Mouse (Mus musculus) frontal cortex, postnatal 36 days (tissue): ENCODE data around the gene Tsr1.

Experiments
- DNase-seq, 2 experiments: peaks; one replicate each; pipeline ENCODE4 v3.0.0; 2022; ENCODE audit warnings: low spot score in 2 of 2

The Tsr1 gene

DNA sequence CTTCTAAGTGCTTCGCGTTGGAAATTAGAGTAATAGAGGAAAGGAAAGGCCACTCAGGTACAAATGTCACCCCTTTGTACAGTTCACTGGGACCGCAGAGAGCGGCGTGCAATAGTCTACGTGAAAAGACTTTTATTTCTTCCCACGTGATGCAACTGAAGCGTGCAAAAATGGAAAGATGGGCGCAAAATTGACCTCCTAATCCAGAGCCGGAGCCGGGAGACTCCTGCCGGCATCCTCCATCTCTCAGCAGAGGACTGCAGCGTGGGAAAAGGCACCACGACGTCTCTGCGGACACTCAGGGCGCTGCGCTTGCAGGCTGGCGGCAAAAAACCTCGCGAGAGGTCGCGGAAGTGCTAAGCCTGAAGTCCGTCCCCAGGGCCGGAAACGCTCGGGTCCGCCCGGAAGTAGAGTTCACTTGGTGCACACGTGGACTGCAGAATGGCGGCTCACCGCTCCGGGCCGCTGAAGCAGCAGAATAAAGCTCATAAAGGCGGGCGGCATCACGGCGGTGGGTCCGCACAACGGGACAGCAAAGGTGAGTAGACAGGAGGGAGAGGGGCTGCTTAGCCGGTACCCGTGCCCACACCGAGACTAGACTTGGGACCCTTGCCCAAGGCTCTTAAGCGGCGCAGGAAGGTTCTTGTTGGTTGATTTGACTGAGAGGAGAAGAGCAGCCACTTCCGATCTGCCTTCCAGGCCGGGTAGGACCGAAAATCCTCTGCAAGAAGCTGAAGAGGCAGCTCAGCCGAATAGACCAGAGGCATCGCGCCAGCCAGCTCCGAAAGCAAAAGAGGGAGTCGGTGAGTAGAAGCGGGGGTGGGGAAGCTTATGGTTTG is at the start of gene Tsr1:
TSS of gene Tsr1 (plus strand) at position 394 of the 839 bp plus-strand sequence.
- peak; percentile 85 to 94 for DNase-seq

DNA sequence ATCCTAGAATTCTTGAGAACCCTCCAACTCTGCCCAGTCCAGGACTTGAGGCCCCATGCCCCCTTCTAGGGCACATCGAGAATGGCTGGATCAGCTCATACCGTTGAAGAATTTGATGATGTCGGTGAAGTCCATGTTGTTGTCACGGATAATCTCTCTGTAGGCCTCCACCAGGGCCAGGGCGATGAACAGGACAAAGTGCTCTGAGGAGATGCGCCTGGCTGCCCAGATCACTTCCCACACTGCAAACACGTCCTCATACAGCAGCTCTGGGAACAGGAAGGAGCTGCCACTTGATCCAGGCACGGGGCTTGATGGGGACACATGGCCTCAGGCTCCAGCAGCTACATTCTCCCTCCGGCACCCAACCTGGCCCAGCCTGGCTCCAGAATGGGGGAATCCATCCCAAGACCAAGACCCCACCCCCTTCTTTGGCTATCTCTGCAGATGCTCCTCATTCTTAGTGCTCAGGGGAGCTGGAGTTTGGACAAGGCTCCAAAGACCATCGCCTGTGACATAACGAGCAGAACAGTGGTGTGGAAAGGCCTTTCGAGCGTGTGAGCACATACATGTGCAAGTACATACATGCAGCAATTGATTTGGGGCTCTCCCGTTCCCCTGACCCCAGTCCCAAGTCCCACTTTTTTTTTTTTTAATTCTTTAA is 46.7 kb upstream of the Tsr1 start:
- no peak for DNase-seq

DNA sequence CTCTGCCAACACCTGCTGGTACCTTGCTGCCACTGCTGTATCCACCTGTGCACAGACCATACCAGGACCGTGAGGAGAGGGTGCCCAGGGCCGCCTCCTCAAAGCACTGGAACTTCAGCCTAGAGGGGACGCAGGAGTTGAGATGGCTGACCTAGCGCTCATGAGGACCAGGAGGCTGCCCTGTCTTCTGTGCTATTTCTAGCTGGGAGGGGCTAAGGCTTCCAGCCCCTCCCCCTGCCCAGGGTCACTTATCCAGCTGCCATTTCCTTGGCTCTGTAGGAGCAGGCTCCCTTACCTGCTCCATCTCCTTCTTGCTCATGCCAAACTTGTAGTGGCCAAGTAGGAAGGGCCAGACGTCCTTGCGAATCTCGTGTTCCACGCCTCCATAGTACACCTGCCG is 40.1 kb upstream of the Tsr1 start:
- no peak for DNase-seq

DNA sequence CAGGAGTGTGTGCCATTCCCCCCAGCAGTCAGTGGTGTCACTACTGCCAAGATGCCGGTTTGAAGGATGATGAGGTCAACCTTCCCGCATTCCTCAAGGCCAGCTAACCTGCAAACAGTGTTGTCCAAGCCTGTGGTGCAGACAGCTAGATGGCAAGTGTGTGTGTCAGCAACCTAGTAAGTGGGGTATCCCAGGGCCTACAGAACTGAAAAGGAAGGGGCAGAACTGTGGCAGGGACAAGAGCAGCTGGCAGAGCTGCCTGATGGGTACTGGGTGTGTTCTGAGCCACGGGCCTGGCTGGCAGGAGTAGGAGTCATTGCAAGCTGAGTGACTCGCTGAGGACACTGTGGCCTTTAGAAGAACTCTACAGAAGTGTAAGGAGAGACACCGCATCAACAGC is 35.7 kb upstream of the Tsr1 start:
- DNase-seq, result no peak

DNA sequence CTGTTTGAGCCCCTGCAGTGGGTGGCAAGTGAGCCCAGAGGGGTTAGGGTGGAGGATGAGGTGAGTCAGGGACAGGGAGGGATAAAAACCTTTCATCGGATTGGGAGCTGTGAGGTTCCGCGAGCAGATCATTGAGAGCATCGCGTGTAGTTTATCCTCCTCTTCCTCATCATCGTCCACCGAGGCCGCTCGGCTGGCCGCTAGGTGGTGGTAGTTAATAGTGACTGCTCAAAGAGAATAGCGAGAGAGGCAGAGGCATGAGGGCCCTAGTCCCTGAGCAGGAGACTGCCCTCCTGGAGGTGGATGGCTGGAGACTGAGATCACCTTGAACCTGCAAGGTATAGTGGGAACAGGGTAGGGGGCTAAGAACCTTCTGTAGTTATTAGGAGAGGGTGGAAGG is 34.4 kb upstream of the Tsr1 start:
- no peak for DNase-seq

DNA sequence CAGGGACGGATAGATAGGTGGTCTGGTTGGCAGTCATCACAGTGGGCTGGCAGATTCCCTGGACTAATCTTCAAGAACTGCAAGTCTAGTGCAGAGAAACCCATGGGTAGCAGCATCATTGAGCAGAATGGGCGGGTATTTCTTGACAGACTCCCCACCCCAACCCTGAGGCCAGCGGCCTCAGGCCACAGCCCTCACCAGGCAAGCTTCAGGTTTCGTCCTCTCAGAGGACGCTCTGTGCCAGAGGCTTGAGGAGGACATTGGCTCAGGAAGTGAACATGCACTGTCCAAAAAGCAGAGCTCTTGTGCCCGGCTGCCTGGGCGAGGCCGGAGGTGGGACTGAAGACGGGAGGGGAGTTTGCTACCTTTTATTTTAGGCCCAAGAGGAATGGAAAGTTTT is 33.5 kb upstream of the Tsr1 start:
- no peak for DNase-seq

DNA sequence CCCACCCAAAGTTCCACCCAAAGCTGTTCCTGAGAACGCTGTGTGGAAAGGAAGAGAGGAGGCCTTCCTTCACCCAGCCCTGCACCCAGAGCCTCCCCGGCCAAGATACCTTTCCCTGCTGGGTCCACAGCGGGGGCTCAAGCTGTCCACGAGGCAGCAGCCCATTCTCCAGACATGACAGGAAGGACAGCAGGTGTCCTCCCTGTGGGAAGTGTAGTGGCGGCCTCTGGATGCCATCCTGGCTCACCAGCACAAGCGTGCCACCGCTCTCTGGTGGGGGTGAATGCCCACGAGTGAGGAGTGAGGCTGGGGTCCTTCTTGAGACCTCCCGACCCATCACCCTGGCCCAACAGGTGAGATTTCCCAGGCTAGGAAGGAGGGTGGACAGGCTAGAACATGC is 32.6 kb upstream of the Tsr1 start:
- DNase-seq, result no peak

DNA sequence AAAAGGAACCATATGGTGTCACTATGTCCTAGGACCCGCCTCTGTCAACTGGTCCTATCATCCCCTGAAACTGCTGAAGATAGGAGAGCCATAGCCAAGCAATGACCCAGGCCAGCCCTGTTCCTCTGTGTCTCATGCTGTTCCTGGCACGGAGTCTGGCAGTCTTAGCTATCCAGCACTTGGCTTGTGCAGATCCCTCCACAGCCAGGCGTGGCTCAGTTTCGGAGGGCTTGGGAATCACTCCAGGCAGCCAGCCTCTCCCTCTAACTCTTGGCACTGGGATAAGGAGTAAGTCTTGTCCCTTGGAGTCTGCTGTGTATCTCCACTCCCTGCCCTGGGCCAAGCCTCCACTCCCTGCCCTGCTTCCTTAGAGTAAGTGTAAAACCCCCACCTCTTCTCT is 31.2 kb upstream of the Tsr1 start:
- DNase-seq, result peak in 1 of 2 experiments; percentile 47

DNA sequence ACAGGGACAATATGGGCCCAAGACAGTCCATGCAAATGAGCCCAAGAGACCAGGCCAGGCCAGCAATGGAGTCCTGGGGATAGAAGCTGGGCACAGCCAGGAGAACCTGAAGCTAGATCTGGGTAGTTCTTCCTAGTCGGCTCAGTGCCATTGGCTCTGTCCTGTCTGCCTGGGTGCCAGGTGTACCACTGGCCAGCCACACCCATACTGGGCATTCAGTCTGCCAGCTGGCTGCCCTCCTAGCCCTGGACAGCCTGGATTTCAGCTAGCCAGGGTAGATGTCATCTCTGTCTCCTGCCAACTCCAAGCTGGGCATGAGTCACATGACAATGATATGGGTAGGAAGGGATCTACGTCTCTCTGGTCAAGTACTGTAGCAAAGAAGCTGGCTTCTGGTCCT is 30.7 kb upstream of the Tsr1 start:
- no peak for DNase-seq

DNA sequence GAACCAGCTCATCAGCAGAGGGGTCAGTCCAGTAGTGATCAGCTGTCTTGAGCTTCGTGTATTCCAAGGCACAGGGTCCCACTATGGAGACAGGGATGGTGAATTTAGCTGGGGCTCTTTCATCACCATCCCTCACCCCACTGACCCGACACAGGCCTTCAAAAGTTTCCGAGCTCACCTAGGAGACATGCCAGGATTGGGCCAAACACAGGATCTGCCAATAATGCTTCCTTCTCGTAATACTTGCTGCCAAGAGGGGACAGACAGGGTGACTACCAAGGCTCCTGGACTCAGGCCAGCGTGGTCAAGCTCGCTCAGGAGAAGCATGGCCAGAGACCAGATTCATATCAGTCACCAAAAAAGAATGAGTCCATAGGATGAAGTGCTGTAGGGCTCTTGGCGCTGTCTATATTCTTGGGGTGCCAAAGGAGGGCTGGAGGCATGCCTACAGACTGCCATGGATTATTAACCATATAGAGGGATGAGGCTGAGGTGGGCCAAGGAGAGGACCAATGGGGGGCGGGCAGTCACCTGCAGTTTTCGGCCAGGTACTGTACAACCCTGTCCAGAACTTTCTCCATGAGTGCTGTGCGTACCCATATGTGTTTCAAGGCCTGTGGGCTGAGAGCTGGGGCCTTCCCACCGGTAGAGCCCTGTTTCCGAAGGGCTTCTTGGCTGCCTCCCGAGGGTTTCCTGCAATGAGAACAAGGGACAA is 29.7 kb upstream of the Tsr1 start:
- no peak for DNase-seq

DNA sequence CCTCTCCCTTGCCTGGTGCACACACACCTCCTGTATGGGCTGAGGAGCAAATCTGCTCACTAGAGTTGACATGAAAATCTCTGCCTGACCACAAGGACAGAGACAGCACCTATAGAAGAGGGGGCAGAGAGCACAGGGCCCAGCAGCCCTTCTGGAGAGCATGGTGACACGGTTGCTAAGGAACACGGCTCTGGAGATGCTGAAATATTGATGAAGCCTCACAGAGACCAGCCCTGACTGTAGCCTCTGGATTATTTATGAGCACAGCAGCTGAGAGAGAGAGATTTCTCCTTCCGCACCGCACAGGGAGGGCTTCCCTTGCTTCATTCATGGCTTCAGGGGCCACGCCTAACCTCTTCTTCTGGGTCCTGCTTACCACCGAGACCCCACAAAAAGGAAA is 28.3 kb upstream of the Tsr1 start:
- no peak for DNase-seq

DNA sequence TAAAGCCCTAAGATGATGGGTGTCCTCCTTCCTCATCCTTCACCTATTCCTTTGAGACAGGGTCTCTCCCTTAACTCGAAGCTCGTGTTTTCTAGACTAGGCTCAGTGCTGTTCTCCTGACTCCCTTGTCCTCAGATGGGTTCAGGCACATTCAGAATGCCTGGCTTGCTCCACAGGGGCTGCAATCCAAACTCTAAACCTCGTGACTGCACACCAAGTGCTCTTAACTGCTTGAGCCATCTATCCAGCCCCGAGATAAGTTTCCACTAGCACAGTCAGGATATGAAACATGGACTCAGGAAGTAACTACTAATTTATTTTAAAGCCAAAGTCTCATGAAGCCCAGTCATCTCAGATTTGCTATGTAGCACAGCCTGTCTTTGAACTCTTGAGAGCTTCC is 27.3 kb upstream of the Tsr1 start:
- DNase-seq, result no peak

DNA sequence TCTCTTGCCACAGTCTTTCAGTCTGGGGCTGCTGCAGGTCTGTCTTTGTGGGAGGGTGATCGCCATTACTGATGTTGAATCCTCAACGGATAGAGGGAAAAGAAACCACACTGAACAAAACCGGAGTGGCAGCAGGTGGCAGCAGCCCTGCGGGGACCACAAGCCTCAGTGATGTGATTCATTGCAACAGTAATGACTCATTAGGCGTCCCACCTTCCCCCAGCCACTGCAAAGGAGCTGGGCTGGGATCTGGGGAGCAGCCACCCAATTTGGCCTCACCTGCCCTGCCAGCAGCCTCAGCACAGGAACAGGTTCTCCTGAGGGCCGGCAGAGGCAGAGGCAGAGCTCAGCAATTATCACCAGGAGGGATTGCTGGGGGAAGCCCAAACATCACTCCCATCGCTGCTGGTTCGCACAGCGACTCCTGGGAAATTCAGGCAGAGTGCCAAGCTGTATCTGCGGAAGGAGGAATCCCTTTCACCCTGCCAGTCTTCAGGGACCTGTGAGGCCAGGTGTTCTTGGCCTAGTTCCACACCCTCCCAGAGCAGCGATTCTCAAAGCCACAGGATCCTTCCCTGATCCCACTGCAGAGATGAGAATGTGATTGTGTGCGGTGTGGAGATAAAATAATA is 26.8 kb upstream of the Tsr1 start:
- peak; percentile 62 to 67 for DNase-seq

DNA sequence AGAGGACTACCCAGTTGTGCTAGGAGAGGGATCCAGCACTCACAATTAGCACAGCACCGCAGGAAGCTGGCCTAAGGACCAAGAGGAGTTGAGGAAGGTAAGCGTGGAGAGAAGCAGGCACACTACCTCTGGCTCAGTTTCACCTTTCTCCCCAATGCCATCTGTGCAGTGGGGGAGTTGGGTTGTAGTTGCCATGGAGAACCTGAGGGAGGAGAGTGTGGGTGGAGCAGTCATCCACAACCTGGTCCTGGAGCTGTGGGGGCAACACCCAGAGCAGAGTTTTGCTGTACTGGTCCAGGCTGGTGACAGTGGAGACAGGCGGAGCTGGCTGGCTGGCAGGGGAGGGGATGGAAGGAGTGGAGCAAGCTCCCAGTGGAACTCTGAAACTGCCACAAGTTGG is 23.2 kb upstream of the Tsr1 start:
- DNase-seq, result peak; percentile 38 to 43

DNA sequence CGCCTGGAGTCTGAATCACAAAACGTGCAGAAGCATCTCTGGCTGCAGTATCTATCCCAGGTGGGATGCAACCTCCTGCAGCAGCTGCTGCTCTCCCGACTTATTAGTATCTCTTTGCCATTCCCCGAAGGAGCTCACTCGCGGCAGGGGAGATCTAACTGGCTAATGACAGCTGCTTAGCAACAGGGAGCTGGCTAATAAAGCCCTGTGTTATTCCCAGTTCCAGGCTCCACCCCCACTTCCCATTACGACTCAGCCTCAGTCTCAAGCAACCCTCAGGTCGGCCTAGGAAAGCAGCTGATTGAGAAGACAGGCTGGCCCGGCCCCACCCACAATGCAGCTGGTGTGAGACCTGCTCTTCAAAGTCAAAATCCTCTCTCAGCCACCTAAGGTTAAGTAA is 21.1 kb upstream of the Tsr1 start:
- DNase-seq, result peak; percentile 54 to 67

DNA sequence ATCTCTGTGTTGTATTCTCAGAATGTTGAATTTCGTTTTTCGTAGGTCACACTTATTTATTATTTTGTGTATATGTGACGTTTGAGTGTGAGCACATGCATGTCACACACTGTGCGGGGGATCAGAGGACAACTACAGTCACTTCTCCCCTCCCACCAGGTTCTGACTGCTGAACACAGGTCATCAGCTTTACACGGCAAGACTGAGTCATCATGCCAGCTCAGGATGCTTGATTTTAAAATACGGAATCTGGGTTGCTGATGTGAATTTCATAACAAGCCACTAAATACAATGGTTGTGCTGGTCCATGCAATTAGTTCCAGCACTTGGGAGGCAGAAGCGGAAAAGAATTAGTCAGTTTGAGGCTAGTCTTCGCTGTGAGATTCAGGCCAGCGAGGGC is 16.9 kb upstream of the Tsr1 start:
- DNase-seq, result no peak

DNA sequence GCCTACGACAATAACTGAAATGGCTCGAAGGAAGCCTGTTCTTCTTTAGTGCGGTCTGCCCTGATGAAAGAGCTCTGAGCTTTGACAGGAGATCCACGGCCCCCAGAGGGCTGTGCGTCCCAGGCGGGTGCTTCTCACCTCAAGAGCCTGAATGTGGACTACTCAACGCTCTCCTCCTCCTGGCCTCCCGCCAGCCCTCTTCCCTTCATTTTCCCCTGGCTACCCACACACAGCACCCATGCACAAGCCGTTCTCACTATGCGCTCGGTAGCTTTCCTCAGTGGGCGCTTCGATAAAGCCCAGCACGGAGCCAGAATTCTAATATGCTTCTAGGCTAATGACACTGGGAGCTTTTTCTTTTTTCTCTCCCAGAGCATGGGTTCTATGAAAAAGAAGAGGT is 15.9 kb upstream of the Tsr1 start:
- DNase-seq, result peak; percentile 40 to 42

DNA sequence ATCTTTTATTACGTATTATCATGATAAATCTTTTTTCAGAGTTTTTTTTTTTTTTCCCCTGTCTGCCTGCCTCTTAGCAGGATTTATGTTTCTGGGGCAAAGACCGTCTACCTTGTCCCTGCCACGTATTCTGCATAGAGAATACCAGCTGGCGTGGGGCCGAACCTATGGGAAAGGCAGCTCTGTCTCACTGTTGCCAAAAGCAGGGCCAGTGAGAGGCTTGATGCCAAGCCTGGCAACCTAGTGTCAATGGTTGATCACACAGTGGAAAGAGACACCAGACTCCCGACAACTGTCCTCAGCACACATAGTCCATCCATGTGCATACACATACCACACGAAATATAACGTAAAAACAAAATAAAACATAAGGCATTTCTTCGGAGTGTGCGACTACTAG is 14.8 kb upstream of the Tsr1 start:
- no peak for DNase-seq

DNA sequence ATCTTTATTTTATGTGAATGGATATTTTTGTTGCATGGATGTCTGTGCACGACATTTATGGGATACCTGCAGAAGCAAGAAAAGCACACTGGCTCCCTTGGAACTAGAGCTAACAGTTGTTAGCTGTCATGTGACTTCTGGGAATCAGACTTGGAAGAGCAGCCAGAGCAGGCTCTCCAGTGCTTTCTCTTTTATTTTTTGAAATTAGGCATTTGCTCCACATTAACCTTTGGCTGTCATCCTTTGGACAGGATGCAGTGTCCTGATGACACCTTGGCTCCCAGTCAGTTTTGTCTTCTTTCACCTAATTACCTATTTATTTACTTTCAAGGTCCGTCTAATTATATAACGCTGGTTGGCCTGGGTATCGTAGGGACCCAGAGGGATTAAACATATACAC is 3.3 kb upstream of the Tsr1 start:
- DNase-seq, result no peak

DNA sequence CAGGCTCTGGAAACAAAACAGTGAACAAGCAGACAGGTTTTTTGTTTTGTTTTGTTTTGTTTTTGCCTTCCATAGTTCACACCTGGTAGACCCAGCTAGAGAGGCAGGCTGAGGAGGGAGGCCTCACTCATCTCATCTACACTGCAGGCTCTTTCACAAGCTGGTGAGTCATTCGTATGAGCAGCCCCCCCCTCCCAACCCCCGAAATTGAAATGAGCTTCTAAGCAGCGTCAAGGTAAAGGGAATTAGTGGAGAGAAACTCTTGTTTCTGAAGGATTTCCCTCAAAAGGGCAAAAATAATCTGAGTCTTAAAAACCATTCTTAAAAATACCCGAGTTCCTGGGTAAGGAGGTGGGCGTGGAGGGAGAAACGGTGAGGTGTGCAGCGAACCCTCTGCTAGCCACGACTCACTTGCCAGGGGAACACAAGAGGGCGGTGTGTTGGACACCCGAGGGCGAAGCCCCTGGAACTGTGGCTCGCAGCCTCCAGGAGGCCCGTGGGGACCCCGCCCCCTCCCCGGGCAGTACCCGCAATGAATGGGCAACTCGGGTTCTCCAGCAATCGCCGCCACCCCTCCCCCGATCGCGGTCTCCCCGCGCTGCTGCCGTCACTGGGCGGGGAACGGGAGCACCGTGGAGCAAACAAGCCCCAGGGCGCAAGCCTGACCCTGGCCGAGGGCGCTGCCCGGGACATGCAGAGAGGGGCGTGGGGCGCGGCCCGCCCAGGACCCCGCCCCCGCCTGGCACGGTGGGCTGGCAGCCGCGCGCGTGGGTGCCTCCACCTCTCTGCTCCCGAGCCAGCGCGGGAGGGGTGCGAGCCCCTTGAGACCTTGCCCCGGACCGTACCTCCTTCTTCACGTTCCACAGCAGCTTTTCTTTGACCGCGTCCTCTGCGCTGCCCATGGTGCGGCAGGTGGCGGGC is 1.6 kb upstream of the Tsr1 start:
- DNase-seq, result peak; percentile 71 to 74
